Mouse (Mus musculus): ENCODE data around the gene Mfap3l.

GRCm38 (mm10) chr8:60629059-60629458 is 3.6 kb upstream of the Mfap3l start:
- TF ChIP-seq CTCF (conservative IDR thresholded peaks at IDR 0.05; ENCODE audit: low read length): no peak
- no peak for TF ChIP-seq NANOG (IDR thresholded peaks at IDR 0.05; ENCODE audit: borderline replicate concordance, low read length)
